Mouse (Mus musculus): ENCODE data around the gene Socs7. TPM values are rescaled to one million over a fixed set of nuclear protein-coding genes. Genes with fewer than 3 reads are reported as not detected.
A peak's percentile ranks its signal among the peaks of the same experiment; 100 is the strongest.

Socs7 gene
- polyA plus RNA-seq, 1 experiment, result 17.3 TPM

DNA sequence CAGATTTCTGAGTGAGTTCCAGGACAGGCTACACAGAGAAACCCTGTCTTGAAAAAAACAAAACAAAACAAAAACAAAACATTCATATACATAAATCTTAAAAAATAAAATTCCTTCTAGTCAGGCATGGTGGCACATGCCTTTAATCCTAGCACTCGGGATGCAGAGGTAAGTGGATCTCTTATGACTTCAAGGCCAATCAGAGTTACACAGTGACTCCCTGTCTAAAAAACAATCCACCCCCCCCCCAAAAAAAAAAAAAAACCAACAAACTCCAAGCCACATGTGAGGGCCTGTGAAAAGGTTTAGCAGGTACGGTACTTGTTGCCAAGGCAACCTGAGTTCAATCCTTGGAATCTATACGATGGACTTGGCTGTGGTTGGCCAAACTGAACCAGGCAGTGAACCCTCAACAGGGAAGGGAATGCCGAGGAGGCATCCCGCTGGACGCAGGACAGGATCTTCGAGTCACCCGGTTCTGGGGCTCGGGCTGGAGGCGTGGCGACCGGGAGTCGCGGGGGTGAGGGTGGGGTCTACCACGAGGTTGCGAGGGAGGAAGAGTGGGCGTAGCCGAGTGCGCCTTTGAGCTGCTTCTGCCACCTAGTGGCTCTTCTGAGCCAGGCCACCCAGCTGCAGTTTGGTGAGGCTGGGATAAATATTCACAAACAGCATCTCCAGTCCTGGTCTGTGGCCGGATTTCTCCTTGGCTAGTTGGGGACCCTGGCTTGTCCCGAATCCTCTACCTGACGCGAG, 37.8 kb downstream of the Socs7 start:
- WGBS, result 4% methylated on average over 23 of the region's 23 CpGs
- peak; percentile 94 for TF ChIP-seq CTCF (IDR thresholded peaks at IDR 0.05; ENCODE audit: borderline replicate concordance, control insufficient read depth, extremely low read depth, insufficient read depth, low read length, poor library complexity)
- no peak for TF ChIP-seq POLR2A (IDR thresholded peaks at IDR 0.05; ENCODE audit: control insufficient read depth, extremely low read depth, insufficient read depth, low read length, poor library complexity)
- 0 out of 2 replicates have a peak overlapping the region, but pooled peaks have one; percentile 2 for H3K4me3 ChIP-seq (ENCODE audit: control insufficient read depth, insufficient read depth, low read length)
- no peaks in the 10 kb centered on the region for H3K36me3 ChIP-seq (ENCODE audit: control insufficient read depth, insufficient read depth, low read length)
- H3K27me3 ChIP-seq (ENCODE audit: control insufficient read depth, insufficient read depth, low read length), result no peaks in the 10 kb centered on the region
- DNase-seq, result peak; percentile 83
- H3K4me1 ChIP-seq (replicated peaks; ENCODE audit: control insufficient read depth, insufficient read depth, low read length), result peaks cover 26% of the 10 kb centered on the region
- H3K27ac ChIP-seq (ENCODE audit: control insufficient read depth, insufficient read depth, low read length), result no peak overlapping the region

DNA sequence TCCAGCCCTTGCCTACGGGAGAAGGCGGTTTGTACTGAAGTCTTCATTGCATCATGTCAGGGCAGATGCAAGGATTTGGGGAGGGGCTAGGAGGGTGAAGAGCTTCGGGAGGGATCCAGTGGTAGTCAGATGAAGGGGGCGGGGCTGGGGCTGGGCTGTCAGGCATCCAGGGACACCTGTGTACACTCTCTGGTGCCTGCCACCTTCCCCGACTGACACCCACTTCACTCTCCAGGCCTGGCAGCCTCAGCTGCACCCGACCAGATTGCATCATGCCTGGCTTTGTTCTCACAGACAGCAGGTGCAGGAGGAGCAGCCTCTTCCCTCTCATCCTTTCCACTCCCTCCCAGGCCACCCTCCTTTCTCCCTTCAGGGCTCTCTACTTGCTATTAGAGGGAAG, 38.7 kb downstream of the Socs7 start:
- 15% methylated on average over 6 of the region's 6 CpGs for WGBS
- no peaks in the 10 kb centered on the region; the same call in 1 of the 2 replicates for H3K27me3 ChIP-seq (ENCODE audit: control insufficient read depth, insufficient read depth, low read length)
- H3K4me1 ChIP-seq (replicated peaks; ENCODE audit: control insufficient read depth, insufficient read depth, low read length), result peaks cover 31% of the 10 kb centered on the region
- peak; percentile 68 for DNase-seq
- H3K36me3 ChIP-seq (ENCODE audit: control insufficient read depth, insufficient read depth, low read length), result no peaks in the 10 kb centered on the region
- no peak overlapping the region for H3K4me3 ChIP-seq (ENCODE audit: control insufficient read depth, insufficient read depth, low read length)
- TF ChIP-seq CTCF (IDR thresholded peaks at IDR 0.05; ENCODE audit: borderline replicate concordance, control insufficient read depth, extremely low read depth, insufficient read depth, low read length, poor library complexity) (0 out of 2 replicates have a peak, but pooled peaks have one; percentile 11), POLR2A (IDR thresholded peaks at IDR 0.05; ENCODE audit: control insufficient read depth, extremely low read depth, insufficient read depth, low read length, poor library complexity) (no peak)
- H3K27ac ChIP-seq (ENCODE audit: control insufficient read depth, insufficient read depth, low read length), result no peak overlapping the region

DNA sequence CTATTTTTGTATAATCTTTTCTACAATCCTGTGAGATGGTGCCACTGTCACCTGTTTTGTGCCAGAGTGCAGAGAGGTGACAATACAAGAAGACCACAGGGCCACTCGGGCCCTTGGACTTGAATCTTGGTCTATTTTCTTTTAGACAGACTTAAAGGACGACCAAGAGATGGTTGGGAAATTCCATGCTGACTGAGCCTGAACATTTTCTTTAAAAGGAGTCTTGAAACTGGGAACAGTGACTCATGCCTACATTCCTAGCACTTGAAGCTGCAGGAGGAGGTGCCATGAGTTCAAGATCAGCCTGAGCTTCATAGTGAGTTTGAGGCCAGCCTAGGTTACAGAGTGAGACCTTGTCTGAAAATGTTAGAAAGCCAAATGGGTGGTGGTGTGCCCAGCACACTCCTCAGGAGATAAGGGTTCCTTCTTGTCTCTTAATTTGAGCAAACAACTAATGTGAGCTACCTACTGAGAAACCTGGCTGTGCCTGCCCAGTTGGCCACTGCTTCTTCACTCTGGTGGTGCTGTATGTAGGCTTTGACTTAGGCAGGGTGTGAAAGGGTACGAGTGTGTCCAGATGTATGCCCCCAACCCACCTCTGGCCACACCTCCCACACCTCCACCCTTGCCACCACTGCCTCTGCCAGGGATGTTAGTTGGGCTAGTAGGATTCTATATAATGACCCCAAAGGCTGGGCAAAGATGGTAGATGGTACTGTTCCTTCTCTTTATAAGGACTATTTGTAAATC, 39.5 kb downstream of the Socs7 start:
- 73% methylated on average over 3 of the region's 3 CpGs for WGBS
- H3K27ac ChIP-seq (ENCODE audit: control insufficient read depth, insufficient read depth, low read length), result no peak overlapping the region
- H3K4me1 ChIP-seq (replicated peaks; ENCODE audit: control insufficient read depth, insufficient read depth, low read length), result peaks cover 31% of the 10 kb centered on the region
- no peak for DNase-seq
- H3K27me3 ChIP-seq (ENCODE audit: control insufficient read depth, insufficient read depth, low read length), result no peaks in the 10 kb centered on the region; the same call in 1 of the 2 replicates
- TF ChIP-seq POLR2A (IDR thresholded peaks at IDR 0.05; ENCODE audit: control insufficient read depth, extremely low read depth, insufficient read depth, low read length, poor library complexity), result no peak
- TF ChIP-seq CTCF (IDR thresholded peaks at IDR 0.05; ENCODE audit: borderline replicate concordance, control insufficient read depth, extremely low read depth, insufficient read depth, low read length, poor library complexity), result no peak
- no peaks in the 10 kb centered on the region for H3K36me3 ChIP-seq (ENCODE audit: control insufficient read depth, insufficient read depth, low read length)
- H3K4me3 ChIP-seq (ENCODE audit: control insufficient read depth, insufficient read depth, low read length), result no peak overlapping the region

DNA sequence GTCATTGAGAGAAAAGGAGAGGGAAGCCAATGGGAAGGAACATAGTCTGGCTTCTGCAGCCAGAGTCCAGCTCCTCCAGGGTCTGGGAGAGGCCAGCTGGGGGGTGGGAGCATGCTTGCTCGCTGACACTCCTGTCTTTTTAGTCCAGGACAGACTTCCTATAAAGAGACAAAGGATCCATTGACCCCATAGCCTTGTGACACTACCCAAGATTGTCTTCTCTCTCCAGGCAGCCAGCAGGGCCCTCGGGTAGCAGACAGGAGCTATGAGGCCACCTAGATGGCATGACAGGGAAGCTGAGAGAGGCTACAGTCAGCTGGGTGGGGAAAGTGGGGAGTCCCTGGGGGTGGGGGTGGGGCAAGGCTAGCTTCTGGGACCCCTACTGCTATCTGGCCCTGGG, 40.4 kb downstream of the Socs7 start:
- WGBS, result 73% methylated on average over 2 of the region's 2 CpGs
- TF ChIP-seq CTCF (IDR thresholded peaks at IDR 0.05; ENCODE audit: borderline replicate concordance, control insufficient read depth, extremely low read depth, insufficient read depth, low read length, poor library complexity) (no peak), POLR2A (IDR thresholded peaks at IDR 0.05; ENCODE audit: control insufficient read depth, extremely low read depth, insufficient read depth, low read length, poor library complexity) (no peak)
- Histone ChIP-seq H3K27ac (ENCODE audit: control insufficient read depth, insufficient read depth, low read length) (no peak overlapping the region), H3K4me1 (replicated peaks; ENCODE audit: control insufficient read depth, insufficient read depth, low read length) (peaks cover 31% of the 10 kb centered on the region), H3K27me3 (ENCODE audit: control insufficient read depth, insufficient read depth, low read length) (no peaks in the 10 kb centered on the region; the same call in 1 of the 2 replicates), H3K4me3 (ENCODE audit: control insufficient read depth, insufficient read depth, low read length) (no peak overlapping the region), H3K36me3 (ENCODE audit: control insufficient read depth, insufficient read depth, low read length) (no peaks in the 10 kb centered on the region)
- no peak for DNase-seq

DNA sequence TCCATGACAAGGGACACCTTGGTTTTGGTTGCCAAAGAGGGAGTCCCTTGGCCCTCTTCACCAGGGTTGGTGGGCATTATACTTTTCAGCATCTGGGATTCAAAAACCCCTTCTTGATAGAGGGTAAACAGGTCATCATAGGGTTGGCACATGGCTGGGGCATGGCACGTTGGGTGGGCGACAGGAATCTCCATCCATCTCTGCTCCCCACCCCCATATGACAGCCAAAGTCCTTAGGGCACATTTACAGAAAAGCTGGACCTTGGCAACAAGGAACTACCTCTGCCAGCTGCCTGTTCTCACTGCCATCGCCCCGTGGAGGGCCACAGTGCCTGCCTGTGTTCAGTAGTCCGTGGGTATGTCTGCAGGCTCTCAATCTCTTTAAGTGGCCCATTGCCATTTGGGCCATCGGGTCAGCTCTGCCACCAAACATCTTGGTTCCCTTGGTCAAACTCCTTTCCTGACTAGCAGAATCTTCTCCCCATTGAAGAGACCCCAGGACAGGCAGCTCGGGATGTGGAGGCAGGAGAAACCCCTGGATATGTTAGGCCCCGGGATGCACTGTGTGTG, 41.3 kb downstream of the Socs7 start:
- DNase-seq, result no peak
- Histone ChIP-seq H3K27ac (ENCODE audit: control insufficient read depth, insufficient read depth, low read length) (no peak overlapping the region), H3K27me3 (ENCODE audit: control insufficient read depth, insufficient read depth, low read length) (no peaks in the 10 kb centered on the region; the same call in 1 of the 2 replicates), H3K36me3 (ENCODE audit: control insufficient read depth, insufficient read depth, low read length) (no peaks in the 10 kb centered on the region), H3K4me1 (replicated peaks; ENCODE audit: control insufficient read depth, insufficient read depth, low read length) (peaks cover 33% of the 10 kb centered on the region), H3K4me3 (ENCODE audit: control insufficient read depth, insufficient read depth, low read length) (no peak overlapping the region)
- TF ChIP-seq POLR2A (IDR thresholded peaks at IDR 0.05; ENCODE audit: control insufficient read depth, extremely low read depth, insufficient read depth, low read length, poor library complexity), result no peak
- no peak for TF ChIP-seq CTCF (IDR thresholded peaks at IDR 0.05; ENCODE audit: borderline replicate concordance, control insufficient read depth, extremely low read depth, insufficient read depth, low read length, poor library complexity)
- WGBS, result 63% methylated on average over 8 of the region's 8 CpGs

DNA sequence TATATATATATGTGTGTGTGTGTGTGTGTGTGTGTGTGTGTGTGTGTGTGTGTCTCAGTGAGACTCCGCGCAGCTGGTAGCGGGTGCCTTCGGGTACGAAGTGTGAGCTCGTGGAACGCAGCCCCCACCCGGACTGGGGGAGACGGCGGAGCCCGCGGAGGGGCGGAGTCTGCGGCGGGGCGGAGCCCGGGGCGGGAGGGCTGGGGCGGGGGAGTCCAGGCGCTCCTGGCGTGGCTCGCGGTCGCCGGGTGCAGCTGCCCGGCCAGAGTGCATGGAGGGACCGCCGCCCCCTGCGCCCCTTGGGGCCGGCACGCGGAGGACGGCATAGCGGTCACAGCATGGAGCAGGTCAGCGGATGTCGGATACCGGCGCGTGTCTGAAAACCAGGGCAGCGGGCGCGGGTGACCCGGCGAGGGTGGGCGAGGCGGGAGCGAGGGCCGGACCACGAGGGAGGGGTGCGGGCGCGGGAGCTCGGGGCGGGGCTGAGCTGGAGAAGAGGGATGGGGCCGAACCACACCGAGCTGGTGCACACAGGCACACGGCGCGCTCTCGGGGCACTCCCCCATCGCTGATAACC, 41.9 kb downstream of the Socs7 start:
- Histone ChIP-seq H3K27ac (ENCODE audit: control insufficient read depth, insufficient read depth, low read length) (no peak overlapping the region), H3K36me3 (ENCODE audit: control insufficient read depth, insufficient read depth, low read length) (no peaks in the 10 kb centered on the region), H3K27me3 (ENCODE audit: control insufficient read depth, insufficient read depth, low read length) (no peaks in the 10 kb centered on the region; the same call in 1 of the 2 replicates), H3K4me3 (ENCODE audit: control insufficient read depth, insufficient read depth, low read length) (peak overlapping the region; percentile 37), H3K4me1 (replicated peaks; ENCODE audit: control insufficient read depth, insufficient read depth, low read length) (peaks cover 33% of the 10 kb centered on the region)
- 1% methylated on average over 60 of the region's 61 CpGs for WGBS
- DNase-seq, result peak; percentile 60
- TF ChIP-seq CTCF (IDR thresholded peaks at IDR 0.05; ENCODE audit: borderline replicate concordance, control insufficient read depth, extremely low read depth, insufficient read depth, low read length, poor library complexity), result no peak
- TF ChIP-seq POLR2A (IDR thresholded peaks at IDR 0.05; ENCODE audit: control insufficient read depth, extremely low read depth, insufficient read depth, low read length, poor library complexity), result no peak
